Mouse (Mus musculus): ENCODE results near the gene Olfr853. TPM values are rescaled to one million over a fixed set of nuclear protein-coding genes. Genes with fewer than 3 reads are reported as not detected.

Gene Olfr853
- not detected in 2 replicates for polyA plus RNA-seq (2015; fragmentation: Nextera tagmentation; extraction: Ambion mirVana)

DNA sequence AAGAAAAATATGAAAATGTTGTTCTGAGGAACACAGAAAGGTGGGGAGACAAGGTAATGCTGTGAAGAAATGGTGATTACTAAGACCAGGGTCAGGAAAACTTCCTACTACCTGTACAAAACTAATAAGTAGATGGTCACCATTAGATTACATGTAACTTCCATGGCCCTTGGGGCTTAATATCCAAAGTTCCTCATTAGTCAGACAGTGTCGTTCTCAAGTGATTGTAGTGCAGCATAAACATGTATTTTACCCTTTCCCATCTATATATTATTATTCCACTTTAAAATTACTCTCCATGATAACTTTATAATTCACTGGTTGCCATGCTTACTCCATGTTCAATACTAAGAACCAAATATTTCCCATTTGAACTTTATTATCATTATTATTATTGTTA lies at the start of gene Olfr853:
TSS of gene Olfr853 (minus strand) at position 101 of the 400 bp plus-strand sequence.
- Histone ChIP-seq H3K9me3 (ENCODE audit: control insufficient read depth, low read length) (no peaks in the 10 kb centered on the region), H3K9ac (ENCODE audit: low read length) (no peak within 1 kb of the TSS), H3K4me3 (ENCODE audit: low read length) (no peak within 1 kb of the TSS), H3K36me3 (ENCODE audit: control insufficient read depth, insufficient read depth, low read length) (no peaks in the 10 kb centered on the region), H3K27ac (ENCODE audit: low read length) (no peak within 1 kb of the TSS), H3K27me3 (ENCODE audit: control insufficient read depth, insufficient read depth, low read depth, low read length) (no peaks in the 10 kb centered on the region), H3K4me2 (ENCODE audit: low read depth, low read length) (no peak within 1 kb of the TSS), H3K4me1 (replicated peaks; ENCODE audit: control insufficient read depth, insufficient read depth, low read length) (no peaks in the 10 kb centered on the region)
- WGBS = 67% methylated on average over 1 of the region's 1 CpGs
- ATAC-seq (ENCODE audit: low read depth) = no peak

DNA sequence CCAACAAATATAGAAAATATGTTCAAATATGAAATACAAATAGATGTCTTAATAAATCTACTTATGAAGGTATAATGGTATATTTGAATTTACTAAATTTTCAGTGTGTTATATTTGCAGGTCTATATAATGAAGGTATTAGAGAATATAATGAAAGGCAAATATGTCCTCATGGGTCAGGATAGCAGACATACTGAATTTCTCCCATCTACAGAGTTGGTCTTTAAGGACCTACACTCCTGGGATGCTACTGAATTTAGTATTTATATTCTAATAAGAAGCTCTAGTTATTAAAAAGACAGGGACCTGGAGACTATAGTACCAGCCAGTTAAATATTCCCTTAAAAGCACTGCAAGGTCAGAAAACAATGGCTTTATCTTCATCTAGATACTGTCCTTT lies 41.4 kb upstream of the Olfr853 start, which contains the start of gene Olfr855:
TSS of gene Olfr855 (plus strand) at position 301 of the 400 bp plus-strand sequence.
- H3K4me2 ChIP-seq (ENCODE audit: low read depth, low read length) = no peak within 1 kb of the TSS
- H3K27ac ChIP-seq (ENCODE audit: low read length) = no peak within 1 kb of the TSS
- no peaks in the 10 kb centered on the region for H3K36me3 ChIP-seq (ENCODE audit: control insufficient read depth, insufficient read depth, low read length)
- H3K4me1 ChIP-seq (replicated peaks; ENCODE audit: control insufficient read depth, insufficient read depth, low read length) = no peaks in the 10 kb centered on the region
- no peaks in the 10 kb centered on the region for H3K9me3 ChIP-seq (ENCODE audit: control insufficient read depth, low read length)
- H3K27me3 ChIP-seq (ENCODE audit: control insufficient read depth, insufficient read depth, low read depth, low read length) = no peaks in the 10 kb centered on the region
- no peak for ATAC-seq (ENCODE audit: low read depth)
- H3K4me3 ChIP-seq (ENCODE audit: low read length) = no peak within 1 kb of the TSS
- H3K9ac ChIP-seq (ENCODE audit: low read length) = no peak within 1 kb of the TSS

DNA sequence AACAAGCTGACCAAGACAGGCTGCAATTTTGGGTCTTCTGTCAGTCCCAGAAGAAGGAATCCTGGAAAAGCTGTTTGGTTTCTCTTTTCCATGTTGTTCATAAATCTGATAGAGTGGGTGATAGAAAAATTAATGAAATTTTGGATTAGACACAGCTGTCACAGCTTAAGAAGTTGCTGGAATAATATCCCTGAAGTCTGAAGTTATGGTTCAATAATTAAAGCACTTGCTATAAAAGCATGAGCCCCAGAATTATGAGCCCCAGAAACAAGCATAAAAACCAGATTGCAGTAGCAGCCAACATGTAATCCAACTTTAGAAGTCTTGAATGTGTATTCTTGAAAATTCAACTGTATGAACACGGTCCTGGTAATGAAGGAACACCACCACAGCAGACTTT lies 26.4 kb upstream of the Olfr853 start, which contains the start of gene Olfr854:
TSS of gene Olfr854 (minus strand) at position 101 of the 400 bp plus-strand sequence.
- H3K36me3 ChIP-seq (ENCODE audit: control insufficient read depth, insufficient read depth, low read length) = no peaks in the 10 kb centered on the region

DNA sequence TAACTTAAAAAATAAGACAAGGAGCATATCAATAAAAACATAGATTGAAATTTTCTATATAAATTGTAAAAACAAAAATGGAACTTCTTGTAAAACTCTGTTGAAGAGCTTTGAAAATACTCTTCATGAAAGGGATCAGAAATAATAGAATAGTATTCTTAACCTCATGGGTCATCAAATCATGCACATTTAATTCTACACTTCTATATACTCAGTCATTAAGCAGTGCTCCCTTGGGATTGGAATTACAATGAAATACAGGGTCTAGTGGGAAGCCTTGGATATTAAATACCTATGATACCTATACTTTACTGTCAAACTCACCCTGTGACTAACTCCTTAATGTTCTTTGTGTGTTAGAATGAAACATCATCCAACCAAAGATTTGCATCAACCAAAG lies 47.9 kb downstream of the Olfr853 start, which contains the start of gene Olfr851:
TSS of gene Olfr851 (plus strand) at position 301 of the 400 bp plus-strand sequence.
- Histone ChIP-seq H3K27ac (ENCODE audit: low read length) (no peak within 1 kb of the TSS), H3K4me1 (replicated peaks; ENCODE audit: control insufficient read depth, insufficient read depth, low read length) (no peaks in the 10 kb centered on the region), H3K36me3 (ENCODE audit: control insufficient read depth, insufficient read depth, low read length) (no peaks in the 10 kb centered on the region), H3K27me3 (ENCODE audit: control insufficient read depth, insufficient read depth, low read depth, low read length) (no peaks in the 10 kb centered on the region), H3K4me3 (ENCODE audit: low read length) (no peak within 1 kb of the TSS), H3K9me3 (ENCODE audit: control insufficient read depth, low read length) (no peaks in the 10 kb centered on the region; the same call in 1 of the 2 replicates), H3K4me2 (ENCODE audit: low read depth, low read length) (no peak within 1 kb of the TSS), H3K9ac (ENCODE audit: low read length) (no peak within 1 kb of the TSS)
- no peak for ATAC-seq (ENCODE audit: low read depth)

More for the DNA sequence above, 26.4 kb upstream of the Olfr853 start, which contains the start of gene Olfr854:
- Histone ChIP-seq H3K4me3 (ENCODE audit: low read length) (no peak within 1 kb of the TSS), H3K27me3 (ENCODE audit: control insufficient read depth, insufficient read depth, low read depth, low read length) (no peaks in the 10 kb centered on the region), H3K27ac (ENCODE audit: low read length) (no peak within 1 kb of the TSS), H3K9ac (ENCODE audit: low read length) (no peak within 1 kb of the TSS), H3K9me3 (ENCODE audit: control insufficient read depth, low read length) (no peaks in the 10 kb centered on the region), H3K4me1 (replicated peaks; ENCODE audit: control insufficient read depth, insufficient read depth, low read length) (no peaks in the 10 kb centered on the region), H3K4me2 (ENCODE audit: low read depth, low read length) (no peak within 1 kb of the TSS)
- no peak for ATAC-seq (ENCODE audit: low read depth)
- WGBS = 61% methylated on average over 1 of the region's 1 CpGs

Other genes with a start within 250 kb of the Olfr853 start
- gene Olfr844, start 224.7 kb downstream of the Olfr853 start, polyA plus RNA-seq (2015; fragmentation: Nextera tagmentation; extraction: Ambion mirVana) = not detected in 2 replicates
- gene Olfr845, start 204.6 kb downstream of the Olfr853 start, polyA plus RNA-seq (2015; fragmentation: Nextera tagmentation; extraction: Ambion mirVana) = not detected in 2 replicates
- gene Olfr846, start 177.1 kb downstream of the Olfr853 start, polyA plus RNA-seq (2015; fragmentation: Nextera tagmentation; extraction: Ambion mirVana) = not detected in 2 replicates
- not detected in 2 replicates for gene Olfr847, start 162.4 kb downstream of the Olfr853 start, polyA plus RNA-seq (2015; fragmentation: Nextera tagmentation; extraction: Ambion mirVana)
- not detected in 2 replicates for gene Olfr849, start 100.8 kb downstream of the Olfr853 start, polyA plus RNA-seq (2015; fragmentation: Nextera tagmentation; extraction: Ambion mirVana)
- gene Olfr850, start 62.8 kb downstream of the Olfr853 start, polyA plus RNA-seq (2015; fragmentation: Nextera tagmentation; extraction: Ambion mirVana) = not detected in 2 replicates
- not detected in 2 replicates for gene Olfr851, start 47.8 kb downstream of the Olfr853 start, polyA plus RNA-seq (2015; fragmentation: Nextera tagmentation; extraction: Ambion mirVana)
- not detected in 2 replicates for gene Olfr854, start 26.3 kb upstream of the Olfr853 start, polyA plus RNA-seq (2015; fragmentation: Nextera tagmentation; extraction: Ambion mirVana)
- not detected in 2 replicates for gene Olfr855, start 41.5 kb upstream of the Olfr853 start, polyA plus RNA-seq (2015; fragmentation: Nextera tagmentation; extraction: Ambion mirVana)
- gene Zfp317, start 81.0 kb upstream of the Olfr853 start, polyA plus RNA-seq (2015; fragmentation: Nextera tagmentation; extraction: Ambion mirVana) = 26.6 and 26.8 TPM in 2 replicates
- gene Olfr857, start 168.4 kb upstream of the Olfr853 start, polyA plus RNA-seq (2015; fragmentation: Nextera tagmentation; extraction: Ambion mirVana) = not detected in 2 replicates
- gene Olfr58, start 239.2 kb upstream of the Olfr853 start, polyA plus RNA-seq (2015; fragmentation: Nextera tagmentation; extraction: Ambion mirVana) = not detected in 2 replicates